Mouse (Mus musculus) hindbrain, embryonic 11.5 days (tissue): ENCODE measurements around the gene Olfr1318. TPM values are rescaled to one million over a fixed set of nuclear protein-coding genes. Genes with fewer than 3 reads are reported as not detected.

Experiments used
- ATAC-seq: fragments of 200-750 bp; cut with Nextera tagmentation; 2 replicates; pipeline ENCODE4 v1.8.0; 2017; ENCODE audit warnings: mild to moderate bottlenecking, moderate TSS enrichment, moderate library complexity; ENCODE audit not compliant: low FRiP score
- DNase-seq: peaks from one replicate; pipeline ENCODE4 v3.0.0-alpha.2; 2015; ENCODE audit warnings: low spot score
- H3K27ac ChIP-seq: fragments of 300-500 bp; sonication (generic); 2 replicates; pipeline ENCODE4 v1.5.1; 2014; ENCODE audit warnings: mild to moderate bottlenecking, low read depth, low read length
- H3K27me3 ChIP-seq: fragments of 300-500 bp; sonication (generic); 2 replicates; pipeline ENCODE4 v1.6.1; 2014; ENCODE audit warnings: mild to moderate bottlenecking, low read length, moderate library complexity, mixed read lengths; ENCODE audit not compliant: control insufficient read depth, insufficient read depth
- H3K36me3 ChIP-seq: fragments of 300-500 bp; sonication (generic); 2 replicates; pipeline ENCODE4 v1.6.1; 2014; ENCODE audit warnings: mild to moderate bottlenecking, low read length, moderate library complexity, mixed read lengths; ENCODE audit not compliant: control insufficient read depth, insufficient read depth
- H3K4me1 ChIP-seq: fragments of 300-500 bp; sonication (generic); replicated peaks from 2 replicates; pipeline ENCODE4 v1.6.1; 2014; ENCODE audit warnings: low read length, mixed read lengths; ENCODE audit not compliant: control insufficient read depth, insufficient read depth
- H3K4me2 ChIP-seq: fragments of 300-500 bp; sonication (generic); replicated peaks from 2 replicates; pipeline ENCODE4 v1.6.1; 2014; ENCODE audit warnings: mild to moderate bottlenecking, low read depth, low read length
- H3K4me3 ChIP-seq: fragments of 300-500 bp; sonication (generic); 2 replicates; pipeline ENCODE4 v1.5.1; 2014; ENCODE audit warnings: low read depth, low read length
- H3K9ac ChIP-seq: fragments of 300-500 bp; sonication (generic); 2 replicates; pipeline ENCODE4 v1.6.1; 2014; ENCODE audit warnings: low read depth, low read length
- H3K9me3 ChIP-seq: fragments of 300-500 bp; sonication (generic); 2 replicates; pipeline ENCODE4 v1.6.1; 2016; ENCODE audit warnings: low read length; ENCODE audit not compliant: control insufficient read depth
- WGBS: fragments of 180-500 bp; shearing (Covaris S2); extraction: QIAGEN DNeasy Blood & Tissue Kit; methylation state at CpG from one replicate; pipeline ENCODE4 v1.1.7; 2014; 5-methylcytosine and 5-hydroxymethylcytosine counted together
- polyA plus RNA-seq: library from polyadenylated mRNA; unstranded; fragments of >200 nt; fragmentation: Nextera tagmentation; extraction: Ambion mirVana; gene quantifications from 2 replicates; pipeline ENCODE4 v1.2.1, GENCODE M21; 2014

Olfr1318 gene
- polyA plus RNA-seq: not detected in 2 replicates

GRCm38 (mm10) chr2:112153898-112154297 lies at the start of gene Olfr1318:
Gene Olfr1318, plus strand, starts transcription at chr2:112154198.
- Histone ChIP-seq H3K27me3 (no peaks in the 10 kb centered on the region), H3K27ac (no peak within 1 kb of the TSS), H3K4me3 (no peak within 1 kb of the TSS), H3K9ac (no peak within 1 kb of the TSS), H3K4me1 (no peaks in the 10 kb centered on the region), H3K36me3 (no peaks in the 10 kb centered on the region), H3K9me3 (no peaks in the 10 kb centered on the region), H3K4me2 (no peak within 1 kb of the TSS)
- ATAC-seq: no peak
- no peak for DNase-seq

GRCm38 (mm10) chr2:112115340-112115739 lies 38.7 kb upstream of the Olfr1318 start, which contains the start of gene Olfr1315-ps1:
Gene Olfr1315-ps1, minus strand, starts transcription at chr2:112115440.
- Histone ChIP-seq H3K4me3 (no peak within 1 kb of the TSS), H3K9me3 (no peaks in the 10 kb centered on the region), H3K4me2 (no peak within 1 kb of the TSS), H3K27ac (no peak within 1 kb of the TSS), H3K27me3 (no peaks in the 10 kb centered on the region), H3K36me3 (no peaks in the 10 kb centered on the region), H3K9ac (no peak within 1 kb of the TSS), H3K4me1 (no peaks in the 10 kb centered on the region)
- 88% methylated on average over 1 of the region's 1 CpGs for WGBS
- no peak for DNase-seq
- no peak for ATAC-seq

GRCm38 (mm10) chr2:112134877-112135276 lies 19.1 kb upstream of the Olfr1318 start, which contains the start of gene Olfr1316:
Gene Olfr1316, minus strand, starts transcription at chr2:112134977.
- no peak within 1 kb of the TSS for H3K9ac ChIP-seq
- ATAC-seq: no peak
- H3K4me3 ChIP-seq: no peak within 1 kb of the TSS
- H3K4me1 ChIP-seq: no peaks in the 10 kb centered on the region
- H3K4me2 ChIP-seq: no peak within 1 kb of the TSS
- WGBS: 89% methylated on average over 2 of the region's 2 CpGs
- no peaks in the 10 kb centered on the region for H3K27me3 ChIP-seq
- H3K27ac ChIP-seq: no peak within 1 kb of the TSS
- DNase-seq: no peak
- H3K9me3 ChIP-seq: no peaks in the 10 kb centered on the region
- H3K36me3 ChIP-seq: no peaks in the 10 kb centered on the region

GRCm38 (mm10) chr2:112140029-112140428 lies 14.0 kb upstream of the Olfr1318 start, which contains the start of gene Olfr1317:
Gene Olfr1317, plus strand, starts transcription at chr2:112140329.
- DNase-seq (no peak), ATAC-seq (no peak)
- H3K4me1 ChIP-seq: no peaks in the 10 kb centered on the region
- no peak within 1 kb of the TSS for H3K9ac ChIP-seq
- no peaks in the 10 kb centered on the region for H3K9me3 ChIP-seq
- no peak within 1 kb of the TSS for H3K4me2 ChIP-seq
- H3K27me3 ChIP-seq: no peaks in the 10 kb centered on the region
- 82% methylated on average over 2 of the region's 2 CpGs for WGBS
- no peak within 1 kb of the TSS for H3K4me3 ChIP-seq
- H3K36me3 ChIP-seq: no peaks in the 10 kb centered on the region
- no peak within 1 kb of the TSS for H3K27ac ChIP-seq

- Histone ChIP-seq H3K4me3 (no peak overlapping the region), H3K9ac (no peak overlapping the region), H3K27ac (no peak overlapping the region), H3K4me2 (no peak overlapping the region), H3K9me3 (no peaks in the 10 kb centered on the region), H3K36me3 (no peaks in the 10 kb centered on the region), H3K4me1 (no peaks in the 10 kb centered on the region), H3K27me3 (no peaks in the 10 kb centered on the region)
- ATAC-seq: peak; percentile 82
- DNase-seq: peak; percentile 78
- WGBS: 2% methylated on average over 2 of the region's 2 CpGs
Measured at GRCm38 (mm10) chr2:112196859-112197258, 42.9 kb downstream of the Olfr1318 start.

- no peaks in the 10 kb centered on the region for H3K4me1 ChIP-seq
- no peaks in the 10 kb centered on the region for H3K36me3 ChIP-seq
- DNase-seq (no peak), ATAC-seq (no peak)
- no peaks in the 10 kb centered on the region for H3K9me3 ChIP-seq
- no peak overlapping the region for H3K27ac ChIP-seq
- H3K27me3 ChIP-seq: no peaks in the 10 kb centered on the region
- 84% methylated on average over 6 of the region's 6 CpGs for WGBS
- no peak overlapping the region for H3K9ac ChIP-seq
- H3K4me3 ChIP-seq: no peak overlapping the region
- no peak overlapping the region for H3K4me2 ChIP-seq
Measured at GRCm38 (mm10) chr2:112203056-112203455, 49.1 kb downstream of the Olfr1318 start.

Other genes starting within 250 kb of the Olfr1318 start
- not detected in 2 replicates for gene Olfr1306, start 237.9 kb upstream of the Olfr1318 start, polyA plus RNA-seq
- not detected in 2 replicates for gene Olfr1307, start 204.8 kb upstream of the Olfr1318 start, polyA plus RNA-seq
- not detected in 2 replicates for gene Olfr1308, start 189.3 kb upstream of the Olfr1318 start, polyA plus RNA-seq
- not detected in 2 replicates for gene Olfr1309, start 163.9 kb upstream of the Olfr1318 start, polyA plus RNA-seq
- not detected in 2 replicates for gene Olfr1310, start 141.5 kb upstream of the Olfr1318 start, polyA plus RNA-seq
- not detected in 2 replicates for gene Olfr1311, start 129.8 kb upstream of the Olfr1318 start, polyA plus RNA-seq
- gene Olfr1312, start 104.0 kb upstream of the Olfr1318 start, polyA plus RNA-seq: not detected in 2 replicates
- not detected in 2 replicates for gene Olfr1313, start 76.4 kb upstream of the Olfr1318 start, polyA plus RNA-seq
- gene Olfr1314, start 57.4 kb upstream of the Olfr1318 start, polyA plus RNA-seq: not detected in 2 replicates
- not detected in 2 replicates for gene Olfr1315-ps1, start 38.8 kb upstream of the Olfr1318 start, polyA plus RNA-seq
- gene Olfr1316, start 19.2 kb upstream of the Olfr1318 start, polyA plus RNA-seq: not detected in 2 replicates
- gene Olfr1317, start 13.9 kb upstream of the Olfr1318 start, polyA plus RNA-seq: not detected in 2 replicates
- 9.7 and 10.1 TPM in 2 replicates for gene Lpcat4, start 85.3 kb downstream of the Olfr1318 start, polyA plus RNA-seq
- gene Nutm1, start 105.1 kb downstream of the Olfr1318 start, polyA plus RNA-seq: 0.05 and 0.07 TPM in 2 replicates
- 148 and 163 TPM in 2 replicates for gene Nop10, start 107.7 kb downstream of the Olfr1318 start, polyA plus RNA-seq
- gene Slc12a6, start 111.6 kb downstream of the Olfr1318 start, polyA plus RNA-seq: 13.7 and 14.2 TPM in 2 replicates
- not detected in 2 replicates for gene Gm21985, start 112.1 kb downstream of the Olfr1318 start, polyA plus RNA-seq
- 113 and 121 TPM in 2 replicates for gene Emc4, start 213.8 kb downstream of the Olfr1318 start, polyA plus RNA-seq
- 53.4 and 55.1 TPM in 2 replicates for gene Katnbl1, start 225.0 kb downstream of the Olfr1318 start, polyA plus RNA-seq